Mouse (Mus musculus) kidney, adult 2 months (tissue): ENCODE data around the gene Prss48.

Experiments used
- CTCF ChIP-seq: fragments of 200-500 bp; conservative IDR thresholded peaks from 2 replicates; pipeline ENCODE4 v1.5.1; 2011; ENCODE audit warnings: low read depth, mild to moderate bottlenecking, control low read depth, low read length, moderate library complexity, mixed read lengths; ENCODE audit not compliant: insufficient read depth, insufficient read length
- POLR2A ChIP-seq: fragments of 200-500 bp; IDR thresholded peaks from one replicate; pipeline ENCODE4 v1.6.1; 2011; ENCODE audit warnings: low read depth, low read length, control low read depth

- TF ChIP-seq CTCF (no peak), POLR2A (no peak)
Measured at GRCm38 (mm10) chr3:85991802-85992156, 10.5 kb downstream of the Prss48 start.
